Mouse (Mus musculus) myocyte (in vitro differentiated cells): Measurements from ENCODE around the gene Pir. TPM values are rescaled to one million over a fixed set of nuclear protein-coding genes. Genes with fewer than 3 reads are reported as not detected.

Experiments
- H3K27me3 ChIP-seq: one replicate; pipeline ENCODE4 v1.6.1; 2011; ENCODE audit not compliant: control insufficient read depth, insufficient read depth, insufficient read length
- H3K36me3 ChIP-seq: one replicate; pipeline ENCODE4 v1.6.1; 2011; ENCODE audit not compliant: control insufficient read depth, insufficient read depth
- H3K4me2 ChIP-seq: one replicate; pipeline ENCODE4 v1.6.1; 2011; ENCODE audit warnings: low read depth, control low read depth
- H3K4me3 ChIP-seq: one replicate; pipeline ENCODE4 v1.5.1; 2011; ENCODE audit warnings: mild to moderate bottlenecking, control low read depth, moderate library complexity
- H3K79me2 ChIP-seq: one replicate; pipeline ENCODE4 v1.6.1; 2011; ENCODE audit not compliant: control insufficient read depth, insufficient read depth
- H3ac ChIP-seq: one replicate; pipeline ENCODE4 v1.6.1; 2011; ENCODE audit not compliant: control insufficient read depth, insufficient read length
- CEBPB ChIP-seq: IDR thresholded peaks from 2 replicates; pipeline ENCODE4 v1.6.1; 2011; ENCODE audit warnings: mild to moderate bottlenecking, moderate library complexity; ENCODE audit not compliant: poor library complexity, insufficient read depth, severe bottlenecking
- E2F4 ChIP-seq: IDR thresholded peaks from one replicate; pipeline ENCODE4 v1.6.1; 2011; ENCODE audit warnings: mild to moderate bottlenecking, control low read depth, moderate library complexity; ENCODE audit not compliant: insufficient read depth
- MAX ChIP-seq: IDR thresholded peaks from one replicate; pipeline ENCODE4 v1.6.1; 2011; ENCODE audit warnings: low read depth, mild to moderate bottlenecking, control low read depth
- MYOD1 ChIP-seq, 3 experiments: IDR thresholded peaks; one replicate each; pipeline ENCODE4 v1.6.1; 2011; ENCODE audit warnings: control low read depth in 2 of 3, low read depth in 2 of 3, mild to moderate bottlenecking in 2 of 3, moderate library complexity in 1 of 3; ENCODE audit not compliant: insufficient read length in 2 of 3, control insufficient read depth in 1 of 3
- MYOG ChIP-seq, 3 experiments: IDR thresholded peaks; one replicate each; pipeline ENCODE4 v1.6.1; 2011; ENCODE audit warnings: control low read depth in 2 of 3, low read depth in 2 of 3, mild to moderate bottlenecking in 2 of 3; ENCODE audit not compliant: insufficient read length in 2 of 3, control insufficient read depth in 1 of 3, insufficient read depth in 1 of 3
- POLR2A ChIP-seq: IDR thresholded peaks from one replicate; pipeline ENCODE4 v1.6.1; 2011; ENCODE audit warnings: low read depth, mild to moderate bottlenecking, control low read depth, moderate library complexity; ENCODE audit not compliant: insufficient read length
- POLR2AphosphoS2 ChIP-seq: IDR thresholded peaks from one replicate; pipeline ENCODE4 v1.6.1; 2011; ENCODE audit warnings: low read depth, control low read depth; ENCODE audit not compliant: insufficient read length
- REST ChIP-seq: IDR thresholded peaks from one replicate; pipeline ENCODE4 v1.6.1; 2011; ENCODE audit warnings: mild to moderate bottlenecking, control low read depth, moderate library complexity; ENCODE audit not compliant: insufficient read depth, insufficient read length
- SRF ChIP-seq: IDR thresholded peaks from one replicate; pipeline ENCODE4 v1.6.1; 2011; ENCODE audit warnings: low read depth; ENCODE audit not compliant: control insufficient read depth, insufficient read length
- TCF12 ChIP-seq: IDR thresholded peaks from one replicate; pipeline ENCODE4 v1.6.1; 2011; ENCODE audit warnings: mild to moderate bottlenecking, control low read depth; ENCODE audit not compliant: poor library complexity, insufficient read depth, severe bottlenecking
- TCF3 ChIP-seq: IDR thresholded peaks from one replicate; pipeline ENCODE4 v1.6.1; 2011; ENCODE audit warnings: low read depth, control low read depth; ENCODE audit not compliant: insufficient read length
- USF1 ChIP-seq: IDR thresholded peaks from one replicate; pipeline ENCODE4 v1.6.1; 2011; ENCODE audit warnings: low read depth, mild to moderate bottlenecking, control low read depth, moderate library complexity
- polyA plus RNA-seq: library from polyadenylated mRNA; unstranded; fragments of >200 nt; fragmentation: generic; extraction: Trizol; gene quantifications from one replicate; pipeline ENCODE4 v1.2.1, GENCODE M21; 2012; ENCODE audit warnings: missing spikeins

Pir gene
- polyA plus RNA-seq, 1 experiment = 6.0 TPM

DNA sequence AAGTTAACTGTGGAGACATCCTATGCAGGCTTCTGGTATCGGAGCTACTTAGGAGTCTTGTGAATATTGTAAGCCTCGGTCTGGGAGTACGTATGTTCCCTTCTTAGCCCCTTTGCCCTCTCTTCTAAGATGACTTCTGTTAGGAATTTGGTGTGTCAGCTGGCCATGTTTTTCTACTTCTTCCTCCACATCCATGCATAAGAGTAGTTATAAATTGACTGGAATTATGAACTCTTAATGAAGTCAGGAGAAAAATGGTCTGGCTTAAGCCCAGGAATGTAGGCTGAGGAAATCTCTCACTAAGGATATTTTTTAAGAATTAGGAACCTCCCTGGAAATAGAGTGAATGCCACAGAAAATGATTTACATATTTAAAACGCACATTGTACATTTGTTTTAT lies 69.4 kb downstream of the Pir start:
- TF ChIP-seq REST = no peak
- no peak for TF ChIP-seq POLR2AphosphoS2
- no peak for TF ChIP-seq MAX
- TF ChIP-seq SRF = no peak
- no peak for TF ChIP-seq TCF3
- TF ChIP-seq E2F4 = no peak
- no peak for TF ChIP-seq POLR2A
- TF ChIP-seq MYOG (IDR thresholded peaks at IDR 0.05; ENCODE audit: control insufficient read depth in 1 of 3, insufficient read depth in 1 of 3, insufficient read length in 2 of 3, low read depth in 2 of 3) = no peak
- no peak for TF ChIP-seq USF1
- no peak for TF ChIP-seq TCF12
- no peak for TF ChIP-seq CEBPB
- TF ChIP-seq MYOD1 (IDR thresholded peaks at IDR 0.05; ENCODE audit: control insufficient read depth in 1 of 3, insufficient read length in 2 of 3, low read depth in 2 of 3) = no peak
- no peaks in the 10 kb centered on the region for H3K79me2 ChIP-seq
- no peaks in the 10 kb centered on the region for H3K27me3 ChIP-seq
- H3K4me2 ChIP-seq = no peak overlapping the region
- no peak overlapping the region for H3K4me3 ChIP-seq
- no peak overlapping the region for H3ac ChIP-seq
- H3K36me3 ChIP-seq = no peaks in the 10 kb centered on the region

DNA sequence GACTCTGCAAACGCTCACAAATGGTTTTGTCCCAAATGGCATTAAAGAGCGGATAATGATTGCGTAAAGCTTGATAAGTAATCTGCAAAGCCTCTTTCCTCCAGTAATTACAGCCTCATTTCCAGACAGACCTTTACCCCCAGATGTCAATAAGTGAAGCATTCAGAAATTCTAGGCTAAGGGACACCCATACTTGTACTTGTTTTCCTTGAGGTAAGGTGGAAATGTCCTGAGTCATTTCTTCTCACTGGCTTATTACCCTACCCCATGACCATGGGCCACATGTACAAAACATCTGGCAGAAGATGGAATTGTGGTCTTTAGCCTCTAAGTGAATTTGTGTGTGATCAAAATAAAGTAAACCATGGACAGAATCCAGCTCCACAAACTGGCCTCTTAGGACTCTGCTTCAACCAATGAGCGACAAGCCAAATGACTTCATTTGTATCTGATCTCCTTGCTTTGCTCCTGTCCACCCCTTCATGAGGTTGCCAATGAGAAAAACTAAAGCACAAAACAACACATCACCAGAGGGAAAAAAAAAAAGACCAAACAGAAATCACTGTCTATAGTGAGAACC lies 76.3 kb downstream of the Pir start:
- Histone ChIP-seq H3K27me3 (no peaks in the 10 kb centered on the region), H3K4me3 (no peak overlapping the region), H3K36me3 (no peaks in the 10 kb centered on the region), H3K4me2 (no peak overlapping the region), H3ac (no peak overlapping the region), H3K79me2 (no peaks in the 10 kb centered on the region)
- TF ChIP-seq POLR2A (no peak), CEBPB (no peak), REST (no peak), POLR2AphosphoS2 (no peak), TCF12 (no peak), E2F4 (no peak), SRF (no peak), MYOG (IDR thresholded peaks at IDR 0.05; ENCODE audit: control insufficient read depth in 1 of 3, insufficient read depth in 1 of 3, insufficient read length in 2 of 3, low read depth in 2 of 3) (no peak), MYOD1 (IDR thresholded peaks at IDR 0.05; ENCODE audit: control insufficient read depth in 1 of 3, insufficient read length in 2 of 3, low read depth in 2 of 3) (no peak), MAX (no peak), TCF3 (no peak), USF1 (no peak)

DNA sequence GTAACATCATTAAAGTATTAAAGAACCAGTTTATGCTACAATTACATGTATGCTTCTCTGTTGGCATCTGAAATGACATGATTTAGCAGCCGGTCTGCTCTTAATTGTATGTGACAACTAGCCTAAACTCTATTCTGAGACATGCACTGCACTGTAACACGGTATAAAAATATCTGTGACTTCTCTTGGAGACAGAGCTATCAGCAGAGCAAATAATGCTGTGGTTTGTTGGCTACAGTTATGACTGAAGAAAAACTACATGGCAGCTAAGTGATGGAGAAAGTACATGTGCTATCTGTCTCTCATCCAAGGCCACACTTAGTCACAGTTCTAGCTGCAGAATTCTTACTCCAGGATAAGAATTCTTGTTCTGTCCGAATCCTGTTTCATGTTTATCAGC lies 79.8 kb downstream of the Pir start:
- Histone ChIP-seq H3ac (no peak overlapping the region), H3K36me3 (no peaks in the 10 kb centered on the region), H3K79me2 (no peaks in the 10 kb centered on the region), H3K27me3 (no peaks in the 10 kb centered on the region), H3K4me2 (no peak overlapping the region), H3K4me3 (no peak overlapping the region)
- TF ChIP-seq MYOD1 (IDR thresholded peaks at IDR 0.05; ENCODE audit: control insufficient read depth in 1 of 3, insufficient read length in 2 of 3, low read depth in 2 of 3) = no peak
- TF ChIP-seq MYOG (IDR thresholded peaks at IDR 0.05; ENCODE audit: control insufficient read depth in 1 of 3, insufficient read depth in 1 of 3, insufficient read length in 2 of 3, low read depth in 2 of 3) = no peak
- no peak for TF ChIP-seq TCF3
- TF ChIP-seq MAX = no peak
- no peak for TF ChIP-seq REST
- TF ChIP-seq USF1 = no peak
- TF ChIP-seq POLR2AphosphoS2 = no peak
- no peak for TF ChIP-seq CEBPB
- TF ChIP-seq E2F4 = no peak
- no peak for TF ChIP-seq TCF12
- no peak for TF ChIP-seq SRF
- TF ChIP-seq POLR2A = no peak

GRCm38 (mm10) chrX:164365153-164365865 lies 96.1 kb downstream of the Pir start:
- Histone ChIP-seq H3K4me3 (no peak overlapping the region), H3K4me2 (no peak overlapping the region), H3K36me3 (no peaks in the 10 kb centered on the region), H3K79me2 (no peaks in the 10 kb centered on the region), H3ac (no peak overlapping the region), H3K27me3 (no peaks in the 10 kb centered on the region)
- no peak for TF ChIP-seq E2F4
- TF ChIP-seq MAX = no peak
- no peak for TF ChIP-seq POLR2AphosphoS2
- TF ChIP-seq MYOD1 (IDR thresholded peaks at IDR 0.05; ENCODE audit: control insufficient read depth in 1 of 3, insufficient read length in 2 of 3, low read depth in 2 of 3) = no peak
- no peak for TF ChIP-seq USF1
- TF ChIP-seq MYOG (IDR thresholded peaks at IDR 0.05; ENCODE audit: control insufficient read depth in 1 of 3, insufficient read depth in 1 of 3, insufficient read length in 2 of 3, low read depth in 2 of 3) = no peak
- TF ChIP-seq SRF = no peak
- no peak for TF ChIP-seq TCF3
- TF ChIP-seq TCF12 = no peak
- no peak for TF ChIP-seq POLR2A
